Mouse (Mus musculus) right cerebral cortex, postnatal 10 days (tissue): ENCODE data around the gene Irf6.
A peak's percentile ranks its signal among the peaks of the same experiment; 100 is the strongest.

Source experiments
- DNase-seq, 2 experiments: peaks; one replicate each; pipeline ENCODE4 v3.0.0; 2021; ENCODE audit warnings: low spot score in 2 of 2

Irf6 gene

GRCm38 (mm10) chr1:193156316-193157110 is 3.6 kb downstream of the Irf6 start:
- no peak for DNase-seq

- DNase-seq, result no peak
Measured at GRCm38 (mm10) chr1:193157111-193157492, 4.2 kb downstream of the Irf6 start.

DNA sequence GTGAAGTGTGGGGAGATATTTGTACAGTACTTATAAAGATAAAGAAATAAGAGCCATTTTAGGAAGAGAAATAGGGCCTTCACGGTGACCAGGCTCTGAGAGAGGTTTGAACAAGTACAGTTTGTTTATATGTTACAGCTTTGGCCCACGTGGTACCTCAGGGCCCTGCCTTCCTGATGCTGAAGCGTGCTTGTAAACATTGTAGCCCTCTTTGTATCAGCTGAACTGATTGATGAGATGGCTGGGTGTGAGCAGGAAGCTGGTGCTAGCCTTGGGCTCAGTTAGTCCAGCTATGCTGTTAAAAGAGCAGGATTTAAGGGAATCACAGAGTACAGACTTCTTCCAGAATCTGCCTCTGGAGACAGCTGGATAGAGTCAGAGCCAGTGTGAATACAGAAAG is 6.3 kb downstream of the Irf6 start:
- DNase-seq, result no peak

- DNase-seq, result no peak
Measured at GRCm38 (mm10) chr1:193159613-193160012, 6.7 kb downstream of the Irf6 start.

GRCm38 (mm10) chr1:193160317-193161032 is 7.6 kb downstream of the Irf6 start:
- peak; percentile 43 to 59 for DNase-seq

GRCm38 (mm10) chr1:193167746-193168145 is 14.8 kb downstream of the Irf6 start, which contains the start of gene A130010J15Rik:
TSS of gene A130010J15Rik (plus strand) at chr1:193168046.
- DNase-seq, result no peak

DNA sequence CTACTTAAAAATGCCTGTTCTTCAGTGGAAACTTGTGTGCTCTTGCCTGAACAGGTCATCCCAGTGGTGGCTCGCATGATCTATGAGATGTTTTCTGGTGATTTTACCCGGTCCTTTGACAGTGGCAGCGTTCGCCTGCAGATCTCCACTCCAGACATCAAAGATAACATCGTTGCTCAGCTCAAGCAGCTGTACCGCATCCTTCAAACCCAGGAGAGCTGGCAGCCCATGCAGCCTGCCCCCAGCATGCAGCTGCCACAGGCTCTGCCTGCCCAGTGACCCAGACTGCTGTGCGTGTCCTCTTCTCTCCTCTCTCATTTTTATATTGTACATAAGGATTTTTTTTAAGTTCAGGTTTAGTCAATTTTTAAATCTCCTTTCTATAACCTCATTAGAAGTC is 16.3 kb downstream of the Irf6 start:
- no peak for DNase-seq

DNA sequence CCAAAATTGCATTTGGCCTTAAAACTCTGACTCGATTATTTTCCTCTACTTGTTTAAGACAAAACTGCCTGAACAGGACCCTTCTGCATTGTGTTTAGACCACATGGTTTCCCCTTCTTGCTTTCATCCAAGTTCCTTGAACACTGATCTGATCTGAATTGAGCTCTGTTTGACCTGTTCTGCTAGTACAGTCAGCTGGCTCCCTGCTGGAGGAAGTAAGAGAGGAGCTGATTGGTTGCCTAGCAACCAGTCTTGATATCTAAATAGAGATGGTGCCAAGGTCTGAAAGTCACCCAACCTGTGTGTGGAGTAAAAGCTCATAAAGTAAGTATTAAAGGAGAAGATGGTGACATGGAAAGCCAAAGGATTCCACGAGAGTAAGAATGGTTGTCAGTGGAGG is 16.9 kb downstream of the Irf6 start:
- no peak for DNase-seq

DNA sequence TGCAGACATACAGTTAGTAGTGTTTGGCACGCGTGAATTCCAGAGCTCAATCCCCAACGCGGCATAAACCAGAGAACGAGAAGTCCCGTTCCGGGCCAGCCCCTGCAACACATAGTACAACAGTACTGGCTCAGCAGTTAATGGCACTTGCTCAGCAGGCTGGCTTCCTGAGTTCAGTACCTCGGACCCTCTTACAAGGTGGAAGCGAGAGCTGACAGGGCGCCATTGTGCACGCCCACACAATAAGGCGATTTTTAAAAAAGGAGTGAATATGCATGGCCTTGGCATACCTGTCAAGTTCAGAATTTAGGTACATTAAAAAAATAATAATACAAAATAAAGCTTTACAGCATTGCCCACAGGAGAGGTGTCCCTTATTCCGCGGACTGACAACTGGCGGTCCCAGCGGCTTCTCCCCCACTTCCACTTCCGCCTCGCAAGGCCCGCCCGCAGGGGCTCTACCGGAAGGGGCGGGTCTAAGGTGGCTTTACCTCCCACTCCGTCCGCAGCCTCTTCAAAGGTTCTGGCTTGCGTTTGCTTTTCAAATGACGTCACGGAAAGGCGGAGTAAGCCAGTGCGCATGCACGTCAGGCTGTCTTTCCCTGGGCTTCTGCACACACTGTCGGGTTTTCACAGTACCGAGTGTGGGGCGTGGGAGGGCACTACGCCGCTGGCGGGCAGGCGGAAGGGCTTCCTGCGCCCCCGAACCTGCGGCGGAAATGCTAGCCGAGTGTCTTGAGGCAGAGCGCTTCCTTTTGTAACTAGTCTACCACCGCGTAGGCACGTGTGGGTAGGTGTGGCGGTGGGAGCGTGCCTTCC is 20.3 kb downstream of the Irf6 start:
- DNase-seq, result peak; percentile 97 to 98

GRCm38 (mm10) chr1:193173810-193174129 is 20.9 kb downstream of the Irf6 start:
- no peak for DNase-seq

- DNase-seq, result no peak
Measured at GRCm38 (mm10) chr1:193174143-193174733, 21.3 kb downstream of the Irf6 start.

DNA sequence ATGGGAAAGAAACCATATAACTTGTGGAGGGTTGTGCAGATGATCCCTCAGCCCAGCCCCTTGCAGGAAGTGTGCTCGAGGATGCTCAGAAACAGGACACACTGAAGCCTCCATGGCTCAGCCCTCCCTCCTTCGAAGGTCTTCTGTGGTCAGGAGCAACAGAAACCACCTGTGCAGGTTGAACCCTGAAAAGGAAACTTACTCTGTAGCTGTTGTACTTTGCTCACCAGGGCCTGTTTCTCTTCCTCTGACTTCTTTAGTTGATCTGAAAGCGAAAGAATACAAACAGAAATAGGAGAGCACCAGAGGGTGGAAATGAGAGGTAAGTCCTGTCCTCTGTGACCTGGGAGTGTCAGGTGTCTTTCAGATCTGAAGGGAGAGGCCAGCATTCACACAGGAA is 28.2 kb downstream of the Irf6 start:
- DNase-seq, result no peak

GRCm38 (mm10) chr1:193188257-193188656 is 35.3 kb downstream of the Irf6 start:
- DNase-seq, result no peak

DNA sequence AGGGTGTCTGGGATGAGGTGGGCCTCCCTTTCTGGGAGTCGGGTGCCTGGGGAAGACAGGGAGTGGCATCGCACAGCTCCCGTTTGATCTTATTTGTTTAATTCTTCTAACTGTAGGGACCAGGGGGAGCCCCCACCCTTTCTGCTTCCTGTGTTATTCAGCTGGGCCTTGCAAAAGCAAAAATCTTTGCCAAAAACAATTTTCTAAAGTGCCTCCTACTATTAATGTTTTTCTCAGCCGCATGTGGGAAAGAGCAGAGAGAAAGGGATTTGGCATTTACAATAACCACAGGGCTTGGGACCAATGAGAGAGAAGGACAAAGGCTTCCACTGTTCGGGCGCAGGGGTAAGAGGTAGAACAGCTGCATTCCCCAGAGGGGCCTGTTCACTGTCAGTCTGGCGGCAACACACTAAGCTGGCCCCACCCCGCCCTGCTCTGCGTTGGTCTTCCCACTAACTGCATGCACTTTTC is 36.3 kb downstream of the Irf6 start:
- peak; percentile 47 to 53 for DNase-seq

- DNase-seq, result no peak
Measured at GRCm38 (mm10) chr1:193189771-193190170, 36.9 kb downstream of the Irf6 start.

- no peak for DNase-seq
Measured at GRCm38 (mm10) chr1:193191675-193192283, 38.9 kb downstream of the Irf6 start.

DNA sequence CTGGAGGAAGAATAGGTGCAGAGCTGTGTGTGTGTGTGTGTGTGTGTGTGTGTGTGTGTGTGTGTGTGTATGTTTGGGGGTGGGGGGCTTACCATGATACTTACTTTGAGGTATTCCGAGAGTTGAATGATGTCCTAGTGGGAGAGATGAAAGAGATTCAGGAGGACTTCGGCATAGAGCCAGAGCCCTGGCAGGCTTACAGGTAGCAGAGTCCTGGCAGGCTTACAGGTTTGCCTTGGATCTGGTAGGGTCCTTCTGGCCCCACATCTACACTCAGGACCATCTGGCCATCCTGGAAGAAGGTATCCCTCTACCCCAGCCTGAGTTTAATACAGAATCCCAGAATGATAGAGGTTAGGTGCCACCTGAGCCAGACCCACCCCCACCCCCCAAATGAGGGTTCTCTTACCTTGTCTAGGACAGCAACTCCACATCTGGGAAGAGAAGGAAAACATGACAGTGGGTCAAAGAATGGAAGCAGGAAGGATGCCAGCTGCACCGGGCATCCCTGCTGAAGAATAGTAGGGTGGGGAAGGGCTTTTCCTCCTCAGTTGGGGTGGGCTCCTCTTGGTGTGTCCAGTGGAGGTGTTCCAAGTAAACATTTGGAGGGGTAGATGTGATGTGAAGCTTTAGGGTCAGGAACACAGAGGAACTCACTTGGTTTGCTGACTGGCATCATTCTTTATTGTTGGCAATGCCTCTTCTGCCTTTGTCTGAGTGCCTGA is 41.7 kb downstream of the Irf6 start:
- no peak for DNase-seq

- DNase-seq, result no peak
Measured at GRCm38 (mm10) chr1:193195169-193195810, 42.4 kb downstream of the Irf6 start.

- DNase-seq, result no peak
Measured at GRCm38 (mm10) chr1:193197494-193198205, 44.7 kb downstream of the Irf6 start.

- DNase-seq, result no peak
Measured at GRCm38 (mm10) chr1:193198312-193198711, 45.4 kb downstream of the Irf6 start.
